Mouse (Mus musculus): ENCODE measurements around the gene Rbms1. TPM values are rescaled to one million over a fixed set of nuclear protein-coding genes. Genes with fewer than 3 reads are reported as not detected.

Gene Rbms1
- polyA plus RNA-seq, 1 experiment from 2014 or later: 72.2 TPM

Other genes starting within 250 kb of the Rbms1 start
- 11.4 and 12.6 TPM in 2 replicates for gene Itgb6, start 240.5 kb downstream of the Rbms1 start, polyA plus RNA-seq (2015; fragmentation: Nextera tagmentation; extraction: Ambion mirVana)